Mouse (Mus musculus): Measurements from ENCODE around the gene Plxnd1. TPM values are rescaled to one million over a fixed set of nuclear protein-coding genes. Genes with fewer than 3 reads are reported as not detected.

The Plxnd1 gene
- polyA plus RNA-seq (2012), result 30.4 and 43.2 TPM in 2 replicates

GRCm38 (mm10) chr6:115994877-115995520 lies at the start of gene Plxnd1:
Gene Plxnd1 (minus strand): TSS chr6:115995005.

GRCm38 (mm10) chr6:115944638-115945037 lies 50.2 kb downstream of the Plxnd1 start, which contains the start of gene H1foo:
Gene H1foo (plus strand): TSS chr6:115944938.

GRCm38 (mm10) chr6:115931639-115932038 lies 63.2 kb downstream of the Plxnd1 start, which contains the start of gene Rho:
Gene Rho (plus strand): TSS chr6:115931748.

Other genes starting within 250 kb of the Plxnd1 start
- gene Tmem40, start 232.6 kb downstream of the Plxnd1 start, polyA plus RNA-seq (2012), result 28.5 and 33.2 TPM in 2 replicates
- 4.6 and 5.8 TPM in 2 replicates for gene Cand2, start 220.5 kb downstream of the Plxnd1 start, polyA plus RNA-seq (2012)
- 440 and 460 TPM in 2 replicates for gene Rpl32, start 186.3 kb downstream of the Plxnd1 start, polyA plus RNA-seq (2012)
- 0.04 TPM in 1 of 2 replicates, not detected in the other for gene Efcab12, start 156.6 kb downstream of the Plxnd1 start, polyA plus RNA-seq (2012)
- gene Mbd4, start 141.6 kb downstream of the Plxnd1 start, polyA plus RNA-seq (2012), result 1.3 and 1.6 TPM in 2 replicates
- 1.4 and 2.3 TPM in 2 replicates for gene Ift122, start 141.5 kb downstream of the Plxnd1 start, polyA plus RNA-seq (2012)
- gene Rho, start 63.3 kb downstream of the Plxnd1 start, polyA plus RNA-seq (2012), result 0.26 TPM in 1 of 2 replicates, not detected in the other
- not detected in 2 replicates for gene H1foo, start 50.1 kb downstream of the Plxnd1 start, polyA plus RNA-seq (2012)
- gene Tmcc1, start 198.5 kb upstream of the Plxnd1 start, polyA plus RNA-seq (2012), result 0.90 and 1.1 TPM in 2 replicates
- gene Washc2, start 213.0 kb upstream of the Plxnd1 start, polyA plus RNA-seq (2012), result 11.1 and 16.9 TPM in 2 replicates